Mouse (Mus musculus) B cell, adult 2 months (primary cell): ENCODE data around the gene Ripor1.
"Not testable (repeated sequence)": the region's sequence is repeated elsewhere in the genome, so short reads cannot be mapped to it uniquely, and the experiment has no call there.

Experiments
- DNase-seq, 2 experiments: peaks; one replicate each; pipeline ENCODE4 v3.0.0; 2022

Ripor1 gene

DNA sequence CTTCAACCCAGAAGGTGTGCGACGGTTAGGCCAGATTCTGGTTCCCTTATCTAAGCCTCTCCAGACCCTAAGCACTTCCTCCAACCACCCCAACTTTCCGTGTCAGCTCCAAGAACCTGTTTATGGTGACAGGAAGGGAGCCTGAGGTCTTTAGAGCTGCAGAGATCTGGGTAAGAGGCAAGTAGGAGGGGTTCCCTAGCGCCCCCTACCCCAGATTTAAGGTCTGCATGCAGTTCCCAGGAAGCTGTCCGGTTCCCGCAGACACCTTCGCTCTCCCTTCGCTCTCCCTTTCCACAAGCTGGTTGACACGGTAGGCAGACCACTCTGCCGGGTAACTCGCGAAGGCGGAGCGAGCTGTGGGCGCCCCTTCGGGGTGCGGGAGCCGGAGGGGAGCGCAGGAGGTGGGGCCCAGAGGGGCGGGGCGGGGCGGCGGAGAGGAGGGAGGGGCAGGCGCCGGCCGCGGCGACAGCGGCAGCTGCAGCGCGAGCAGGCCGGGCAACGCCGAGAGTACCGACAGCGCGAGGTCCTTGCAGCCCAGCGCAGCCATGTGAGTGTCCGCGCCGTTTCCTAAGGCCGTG is at the start of gene Ripor1:
Ripor1 (plus strand) TSS at position 452 of the 578 bp plus-strand sequence.
- DNase-seq, result peak; percentile 80 to 84

DNA sequence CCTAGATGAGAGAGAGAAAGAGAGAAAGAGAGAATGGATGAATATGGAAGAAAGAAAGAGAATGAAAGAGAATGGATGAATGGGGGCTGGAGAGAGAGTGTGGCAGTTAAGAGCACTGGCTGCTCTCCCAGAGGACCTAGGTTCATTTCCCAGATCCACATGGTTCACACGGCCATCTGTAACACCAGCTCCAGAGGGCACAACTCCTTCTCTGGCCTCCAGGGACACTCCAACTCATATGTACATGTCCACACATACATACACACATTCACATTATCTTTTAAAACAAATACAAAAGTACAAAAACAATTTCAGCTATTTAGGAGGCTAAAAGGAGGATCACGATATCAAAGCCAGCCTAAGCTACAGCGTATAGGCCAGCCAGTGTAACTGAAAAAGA is 42.2 kb upstream of the Ripor1 start:
- no peak for DNase-seq

DNA sequence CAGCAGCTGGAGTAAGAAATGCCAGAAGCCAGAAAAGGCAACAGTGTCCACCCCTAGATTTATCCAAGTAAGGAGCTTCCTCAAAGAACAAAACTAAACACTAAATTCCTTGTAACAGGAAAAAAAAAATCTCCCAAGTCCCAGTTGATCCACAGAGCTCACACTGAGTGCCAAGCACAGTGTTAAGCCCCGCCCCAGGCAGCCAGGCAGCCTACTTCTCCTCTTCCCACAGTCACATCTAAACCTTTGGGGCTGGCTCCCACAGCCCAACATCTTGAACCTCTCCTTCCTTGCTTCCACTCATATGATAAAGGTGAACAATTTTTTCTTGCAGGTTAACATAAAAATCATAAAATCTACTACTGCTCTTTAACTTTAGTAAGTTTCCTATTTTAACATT is 41.2 kb upstream of the Ripor1 start:
- DNase-seq, result no peak

DNA sequence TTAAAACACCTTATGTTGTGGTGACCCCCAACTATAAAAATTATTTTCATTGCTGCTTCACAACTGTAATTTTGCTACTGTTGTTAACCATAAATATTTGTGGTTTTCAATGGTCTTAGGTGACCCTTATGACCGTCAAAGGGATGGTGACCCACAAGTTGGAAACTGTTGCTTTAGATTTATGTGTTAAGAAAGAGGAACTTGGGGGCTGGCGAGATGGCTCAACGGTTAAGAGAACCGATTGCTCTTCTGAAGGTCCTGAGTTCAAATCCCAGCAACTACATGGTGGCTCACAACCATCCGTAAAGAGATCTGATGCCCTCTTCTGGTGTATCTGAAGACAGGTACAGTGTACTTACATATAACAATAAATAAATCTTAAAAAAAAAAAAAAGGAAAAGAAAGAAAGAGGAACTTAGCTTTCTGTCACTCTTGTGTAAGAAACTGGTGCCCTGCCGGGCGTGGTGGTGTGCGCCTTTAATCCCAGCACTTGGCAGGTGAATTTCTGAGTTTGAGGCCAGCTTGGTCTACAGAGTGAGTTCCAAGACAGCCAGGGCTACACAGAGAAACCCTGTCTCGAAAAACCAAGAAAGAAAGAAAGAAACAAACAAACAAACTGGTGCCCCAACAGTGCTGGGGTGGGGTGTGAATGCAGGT is 40.4 kb upstream of the Ripor1 start:
- peak; percentile 64 to 68 for DNase-seq

DNA sequence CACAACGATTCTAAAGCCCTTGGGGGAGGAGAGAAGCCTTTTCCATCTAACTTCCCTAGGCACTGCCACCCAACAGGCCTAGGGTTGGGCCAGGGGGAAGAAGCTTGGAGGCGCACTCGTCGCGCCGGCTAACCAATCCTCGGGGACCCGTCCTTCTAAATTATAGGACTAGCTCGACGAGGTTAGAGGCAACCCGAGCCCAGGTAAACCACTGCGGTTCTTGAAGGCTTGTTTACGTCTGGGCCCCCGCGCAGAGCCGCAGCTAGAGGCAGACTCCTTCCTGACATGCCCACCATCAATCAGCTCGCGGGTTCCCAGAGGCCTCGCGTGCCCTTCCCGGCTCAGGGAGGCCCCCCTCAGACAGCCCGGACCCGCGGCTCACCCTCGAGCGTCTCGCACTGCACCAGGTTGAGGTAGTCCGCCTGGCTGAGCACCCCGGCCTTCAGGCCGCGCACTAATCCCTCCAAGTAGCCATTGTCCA is 39.6 kb upstream of the Ripor1 start:
- no peak for DNase-seq

DNA sequence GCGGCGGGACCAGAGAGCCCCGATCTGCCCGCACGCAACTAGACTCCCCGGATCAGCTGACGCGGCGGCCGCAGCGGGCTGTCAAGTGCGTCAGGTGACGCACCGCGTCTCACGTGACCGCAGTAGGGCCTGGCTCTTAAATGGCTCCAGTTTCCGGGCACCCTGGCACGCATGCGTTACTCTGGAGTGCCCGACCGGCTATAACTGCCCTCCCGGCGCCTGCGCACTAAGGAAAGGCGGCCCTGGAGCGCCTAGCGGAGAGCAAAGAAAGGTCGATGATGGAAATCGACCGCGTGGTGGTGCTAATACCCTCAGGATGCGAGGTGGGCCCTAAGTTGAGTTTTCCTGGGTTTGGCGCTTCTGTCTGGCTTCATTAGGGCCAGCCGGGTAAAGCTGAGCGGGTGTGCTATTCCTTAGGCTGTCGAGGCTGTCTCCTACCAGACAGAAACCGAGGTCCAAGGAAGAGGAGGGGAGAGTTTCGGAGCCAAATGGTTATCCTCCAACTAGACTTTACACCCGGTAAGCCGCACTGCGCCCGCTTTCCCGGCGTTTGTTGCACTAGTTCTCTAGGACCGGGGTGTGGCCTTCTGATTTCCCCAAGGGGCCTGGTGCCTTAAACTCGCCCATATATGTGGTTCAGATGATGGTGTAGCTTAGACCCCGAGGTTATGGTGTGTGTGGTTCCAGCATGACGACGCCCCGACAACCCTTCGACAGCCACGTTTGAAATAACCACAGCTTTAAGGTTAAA is 38.9 kb upstream of the Ripor1 start, which contains the start of gene Atp6v0d1:
Atp6v0d1 (minus strand) TSS at position 96 of the 751 bp plus-strand sequence.
- peak; percentile 98 to 99 for DNase-seq

DNA sequence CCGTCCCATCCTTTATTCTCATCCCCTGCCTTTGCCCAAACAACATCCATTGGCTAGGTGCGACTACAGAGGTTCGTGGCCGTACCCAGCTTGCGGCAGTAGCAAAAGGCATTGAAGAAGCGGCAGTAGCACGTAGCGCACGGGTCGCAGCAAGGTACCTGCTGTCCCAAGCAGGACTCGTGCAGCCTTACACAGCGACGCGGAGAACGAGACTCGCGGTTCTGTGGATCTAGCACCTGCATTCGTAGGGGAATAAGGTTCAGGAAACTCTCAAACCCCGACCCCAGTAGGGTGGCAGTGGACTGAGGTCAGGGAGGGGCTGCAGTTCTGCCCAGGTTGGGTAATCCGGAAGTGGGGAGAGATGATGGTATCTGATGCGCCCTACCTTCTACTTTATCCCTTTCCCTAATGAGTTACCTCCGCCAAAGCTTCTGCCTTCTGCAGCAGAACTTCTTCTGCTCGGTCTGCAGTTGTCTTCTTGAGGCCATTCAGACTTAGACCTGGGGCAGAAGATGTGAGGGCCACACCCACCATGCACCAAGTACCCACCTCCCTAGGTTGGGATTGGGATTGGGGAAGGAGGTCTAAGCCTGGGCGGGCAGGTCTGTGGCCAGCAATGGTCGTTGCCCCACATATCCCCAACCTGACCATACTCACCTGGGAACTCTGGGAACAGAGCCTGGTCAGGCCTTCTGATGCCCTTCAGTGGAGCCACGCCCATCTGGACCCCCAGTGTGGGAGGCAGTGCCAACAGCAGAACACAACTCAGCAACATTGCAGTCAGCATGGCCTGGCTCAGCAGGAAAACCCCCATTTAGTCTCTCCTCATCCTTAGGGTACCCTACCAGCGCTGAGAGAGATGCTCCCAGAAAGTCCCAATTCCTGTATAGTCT is 38.1 kb upstream of the Ripor1 start:
- DNase-seq, result peak; percentile 42 to 51

DNA sequence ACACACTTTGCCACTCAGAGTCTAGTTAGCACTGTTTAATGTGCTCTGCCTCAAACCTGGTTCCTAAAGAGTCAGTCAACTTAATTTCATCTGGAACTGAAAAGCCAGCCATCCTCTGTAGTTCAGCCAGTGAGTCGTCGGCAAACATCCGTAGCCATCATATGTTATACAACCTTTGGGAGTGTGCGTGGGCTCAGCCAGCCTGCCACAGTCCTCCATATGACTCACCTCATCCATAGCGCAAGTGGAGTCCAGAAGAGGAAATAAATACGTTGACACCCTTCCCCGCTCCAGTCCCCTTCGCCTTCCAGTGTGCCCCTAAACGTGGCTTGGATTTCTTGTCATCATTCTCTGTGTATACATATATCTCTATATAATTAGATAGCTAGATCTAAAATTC is 33.2 kb upstream of the Ripor1 start:
- no peak for DNase-seq

DNA sequence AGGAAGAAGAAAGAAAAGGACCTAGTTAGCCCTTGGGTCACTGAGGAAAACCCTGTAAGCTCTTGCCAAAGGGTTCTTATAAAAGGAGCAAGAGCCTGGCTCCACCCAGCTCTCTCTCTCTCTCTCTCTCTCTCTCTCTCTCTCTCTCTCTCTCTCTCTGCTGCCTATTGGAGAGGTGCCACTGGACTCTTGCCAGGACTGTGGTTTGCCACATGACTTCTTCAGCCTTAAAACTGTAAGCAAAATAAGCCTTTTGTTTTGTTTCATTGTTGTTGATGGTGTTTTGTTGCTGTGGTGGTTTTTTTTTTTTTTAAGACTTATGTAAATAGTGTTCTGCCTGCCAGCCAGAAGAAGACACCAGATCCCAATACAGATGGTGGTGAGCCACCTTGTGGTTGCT is 31.6 kb upstream of the Ripor1 start:
- DNase-seq, result no peak

DNA sequence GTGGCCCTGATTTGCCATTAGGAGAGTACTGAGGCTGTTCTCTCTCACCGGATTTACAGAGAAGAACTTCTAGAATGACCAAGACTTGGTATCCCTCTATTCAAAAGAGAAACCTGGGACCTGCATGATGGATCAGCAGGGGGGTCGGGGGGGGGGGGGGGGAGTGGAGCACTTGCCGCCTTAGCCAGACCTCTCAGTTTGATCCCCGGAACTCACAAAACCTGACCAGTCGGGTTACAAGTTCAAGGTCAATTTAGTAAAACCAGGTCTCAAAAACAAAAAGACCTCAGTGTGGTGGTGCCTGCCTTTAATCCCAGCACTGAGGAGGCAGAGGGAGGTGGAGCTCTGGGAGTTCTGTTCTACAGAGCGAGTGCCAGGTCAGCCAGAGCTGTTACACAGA is 30.3 kb upstream of the Ripor1 start:
- DNase-seq, result no peak

DNA sequence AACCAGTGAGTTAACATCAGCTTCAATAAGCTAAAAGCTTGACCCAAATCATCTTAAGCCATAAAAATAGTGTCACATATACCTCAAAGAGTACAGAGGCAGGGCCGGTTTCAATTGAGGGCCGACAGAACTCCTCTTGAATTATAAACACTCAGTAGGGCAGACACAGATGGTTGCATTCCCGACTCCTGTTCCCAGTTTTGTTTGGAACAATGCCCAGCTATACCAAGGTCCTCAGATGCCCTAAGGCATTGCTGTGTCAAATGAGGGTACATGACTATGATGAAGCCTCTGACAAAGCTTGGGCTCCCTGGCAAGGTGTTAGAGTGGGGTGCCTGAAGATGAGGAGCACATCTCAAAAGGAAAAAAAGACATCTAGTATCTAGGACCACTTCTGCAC is 29.5 kb upstream of the Ripor1 start:
- DNase-seq, result no peak

DNA sequence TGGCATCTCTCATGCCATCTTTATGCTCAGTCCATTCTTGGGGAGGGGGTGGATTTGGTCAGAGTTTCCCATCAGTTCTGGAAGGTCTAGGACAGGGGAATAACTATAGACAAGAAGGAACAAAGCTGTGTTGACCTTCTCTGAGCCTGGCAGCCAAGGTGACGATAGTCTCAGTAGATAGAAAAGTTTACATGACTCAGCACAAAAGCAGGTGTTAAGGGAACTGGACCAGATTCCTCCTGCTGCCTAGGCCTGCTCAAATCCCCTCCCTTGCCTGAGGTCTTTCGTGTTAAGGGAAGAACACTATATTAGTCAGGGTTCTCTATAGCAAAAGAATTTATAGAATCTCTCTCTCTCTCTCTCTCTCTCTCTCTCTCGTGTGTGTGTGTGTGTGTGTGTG is 25.3 kb upstream of the Ripor1 start:
- DNase-seq, result no peak

DNA sequence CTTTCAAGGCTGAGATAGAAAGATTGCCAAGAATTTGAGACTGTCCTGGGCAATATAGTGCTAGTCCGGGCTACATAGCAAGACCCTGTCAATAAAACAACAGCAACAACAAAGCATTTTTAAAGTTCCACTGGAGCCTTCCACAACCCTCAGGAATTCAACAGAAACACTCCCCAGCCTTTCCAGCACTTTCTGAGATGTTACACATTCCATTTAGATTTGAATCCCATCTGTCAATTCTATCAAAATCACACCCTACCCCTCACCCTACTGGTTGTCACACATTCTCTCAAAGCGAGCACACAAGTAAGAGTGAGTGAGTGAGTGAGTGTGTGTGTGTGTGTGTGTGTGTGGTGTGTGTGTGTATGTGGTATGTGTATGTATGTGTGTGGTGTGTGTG is 12.6 kb upstream of the Ripor1 start:
- DNase-seq, result no peak

DNA sequence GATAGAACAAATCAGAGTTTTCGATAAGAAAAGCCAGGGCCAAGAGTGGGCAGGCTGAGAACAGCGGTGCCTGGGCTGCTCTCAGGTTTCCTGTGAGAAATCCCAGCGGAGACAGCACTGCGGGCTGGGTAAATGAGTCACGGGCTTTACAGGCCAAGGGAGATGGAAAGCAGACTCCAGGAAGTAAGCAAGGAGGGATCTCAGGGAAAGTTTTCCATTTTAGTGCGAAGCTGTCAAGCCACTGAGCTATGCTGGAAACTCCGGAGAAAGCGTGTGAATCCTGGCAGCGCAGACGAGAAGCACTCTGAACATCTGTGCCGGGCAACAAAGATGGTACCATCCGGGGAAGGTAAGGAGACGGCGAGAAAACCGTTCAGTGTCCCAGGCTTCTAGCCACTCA is 11.2 kb upstream of the Ripor1 start:
- no peak for DNase-seq

DNA sequence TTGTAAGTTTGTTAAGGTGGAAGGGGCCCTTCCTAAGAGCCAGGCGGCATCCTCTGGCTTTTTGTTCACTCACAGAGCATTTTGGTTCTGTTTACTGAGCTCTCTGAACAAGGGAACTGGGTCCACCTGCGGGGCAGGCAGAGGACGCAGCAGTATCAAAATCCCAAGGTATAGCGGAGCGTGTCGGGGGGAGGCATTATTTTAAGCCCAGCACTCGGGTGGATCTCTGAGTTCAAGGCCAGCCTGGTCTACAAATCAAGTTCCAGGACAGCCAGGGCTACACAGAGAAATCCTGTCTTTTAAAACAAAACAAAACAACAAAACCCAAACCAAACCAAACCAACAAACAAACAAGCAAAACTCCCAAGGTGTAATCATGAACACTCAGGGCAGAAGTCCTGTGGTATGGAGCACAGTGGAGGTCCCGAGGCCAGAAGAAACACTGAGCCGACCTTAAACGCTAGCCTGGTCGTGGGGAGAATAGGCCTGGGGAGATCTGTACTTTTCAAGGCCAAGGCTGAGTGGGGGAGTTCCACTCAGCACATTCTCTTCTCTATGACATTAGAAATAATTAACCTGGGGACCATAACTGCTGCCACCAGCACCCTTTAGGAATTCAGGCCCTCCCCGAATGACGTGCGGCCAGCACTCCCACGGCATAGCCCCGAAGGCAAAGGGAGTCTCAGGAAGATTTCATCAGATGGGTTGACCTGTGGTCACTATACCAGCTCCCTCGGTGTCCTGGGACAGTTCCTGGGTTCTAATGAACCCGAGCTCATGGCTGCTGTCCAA is 10.4 kb upstream of the Ripor1 start:
- DNase-seq, result no peak

DNA sequence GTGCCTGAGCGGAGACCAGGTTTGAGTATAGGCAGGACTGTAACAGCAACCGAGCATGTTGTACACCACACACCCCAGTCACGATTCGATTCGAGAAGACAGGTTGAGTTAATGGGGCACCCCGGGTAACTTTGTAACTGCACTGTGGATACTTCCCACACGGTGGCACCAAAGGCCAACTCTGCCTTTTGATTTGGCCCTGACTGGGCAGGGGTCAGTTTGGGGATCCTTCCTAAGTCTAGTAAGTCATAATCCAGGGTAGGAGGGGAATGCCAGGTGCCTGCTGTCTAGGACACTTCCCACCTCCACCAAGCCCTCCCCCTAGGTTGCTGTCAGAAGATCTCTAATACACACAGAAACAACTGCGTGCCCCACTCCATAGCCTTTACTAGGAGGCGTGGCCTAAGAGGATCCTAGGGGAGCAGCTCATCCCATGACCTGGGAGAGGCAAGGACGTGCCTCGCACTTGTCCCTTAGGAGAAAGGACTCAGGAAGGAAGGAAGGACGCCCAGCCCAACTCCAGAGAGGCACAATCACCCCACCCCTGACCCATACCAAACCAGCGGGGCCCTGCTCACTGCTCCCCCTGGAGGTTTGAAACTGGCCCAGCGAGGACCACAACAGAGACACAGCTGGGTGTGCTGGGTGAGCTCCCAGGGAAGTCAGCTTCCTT is 8.6 kb upstream of the Ripor1 start:
- DNase-seq, result peak; percentile 82 to 83

DNA sequence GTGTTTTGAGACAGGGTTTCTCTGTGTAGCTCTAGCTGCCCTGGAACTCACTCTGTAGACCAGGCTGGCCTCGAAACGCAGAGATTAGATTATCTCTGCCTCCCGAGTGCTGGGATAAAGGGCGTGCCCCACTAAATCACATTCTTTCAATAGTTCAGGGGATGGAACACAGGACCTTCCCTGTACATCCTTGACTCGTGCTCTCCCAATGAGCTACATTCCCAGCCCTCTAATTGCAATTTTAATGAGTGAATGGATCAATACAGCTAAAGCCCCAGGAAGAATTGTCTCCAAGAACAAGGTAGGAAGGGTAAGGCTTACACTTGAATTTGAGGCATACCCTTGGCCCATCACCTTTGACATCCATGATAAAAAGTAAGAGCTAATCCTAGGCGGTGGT is 6.3 kb upstream of the Ripor1 start:
- DNase-seq, result no peak

DNA sequence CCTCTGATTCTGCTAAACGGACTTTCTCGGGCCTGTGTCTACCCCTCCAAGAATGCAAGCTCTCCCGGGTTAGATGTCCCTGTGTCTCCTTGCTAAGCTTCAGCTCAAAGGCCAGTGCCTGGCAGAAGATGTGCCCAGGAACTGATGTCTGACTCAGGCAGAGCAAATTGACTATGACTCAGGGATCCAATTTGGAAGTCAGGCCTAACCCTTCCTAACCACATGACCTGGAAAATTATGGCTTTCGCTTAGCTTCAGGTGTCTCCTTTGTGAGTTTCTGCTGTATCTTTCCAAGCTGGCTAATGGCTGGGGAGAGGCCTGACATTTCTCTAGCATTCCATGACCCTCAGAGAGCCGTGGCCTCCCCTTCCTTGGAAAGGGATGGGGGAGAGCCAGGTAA is 3.8 kb upstream of the Ripor1 start:
- no peak for DNase-seq

DNA sequence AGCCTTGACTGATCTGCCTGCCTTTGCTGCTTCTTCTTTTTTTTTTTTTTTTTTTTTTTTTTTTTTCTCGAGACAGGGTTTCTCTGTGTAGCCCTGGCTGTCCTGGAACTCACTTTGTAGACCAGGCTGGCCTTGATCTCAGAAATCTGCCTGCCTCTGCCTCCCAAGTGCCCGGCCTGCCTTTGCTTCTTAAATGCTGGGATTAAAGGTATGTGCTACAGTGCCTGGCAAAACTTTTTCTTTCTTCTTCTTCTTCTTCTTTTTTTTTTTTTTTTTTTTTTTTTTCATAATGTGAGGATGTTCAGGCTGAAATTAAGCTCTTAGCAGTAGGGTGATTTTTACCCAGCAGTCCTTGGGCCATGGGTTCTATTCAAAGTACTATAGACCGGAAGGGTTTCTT is 2.5 kb upstream of the Ripor1 start:
- not testable (repeated sequence) for DNase-seq

DNA sequence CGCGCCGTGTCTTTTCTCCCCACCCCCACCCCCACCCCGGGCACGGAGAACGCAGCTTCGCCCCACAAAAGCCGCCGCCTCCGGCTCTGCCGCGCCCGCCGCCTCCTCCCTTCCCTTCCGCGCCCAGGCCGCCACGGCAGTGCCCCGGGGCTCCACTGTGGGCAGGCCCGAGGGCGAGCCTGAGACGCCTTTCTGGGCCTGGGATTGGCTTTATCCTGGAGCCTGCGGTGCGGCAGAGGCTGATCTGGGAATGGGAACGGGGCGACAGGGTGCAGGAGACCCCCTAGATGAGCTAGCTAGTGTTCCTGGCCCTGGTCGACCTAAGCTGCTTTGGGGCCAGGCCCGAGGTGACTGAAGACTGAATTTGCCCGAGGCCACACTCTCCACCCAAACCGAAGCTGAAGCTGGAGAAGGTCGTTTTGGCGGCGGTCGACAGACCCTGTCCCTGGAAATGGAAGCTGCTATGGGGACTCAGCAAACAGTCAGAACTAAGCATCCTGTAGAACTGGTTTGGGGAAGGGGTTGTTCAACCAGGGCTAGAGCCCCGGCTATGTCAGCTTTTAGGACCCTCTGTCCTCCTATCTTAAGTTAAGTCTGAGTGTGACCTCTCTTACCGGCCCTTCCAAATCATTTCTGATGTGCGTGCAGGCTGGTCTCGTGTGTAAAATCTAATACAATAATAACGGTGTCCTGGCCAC is 585 bp downstream of the Ripor1 start:
- DNase-seq, result peak; percentile 47 to 56
